Mouse (Mus musculus) ovary, postnatal 14 days (tissue): ENCODE data around the gene Fer1l5.

Source experiments
- DNase-seq: peaks from one replicate; pipeline ENCODE4 v3.0.0; 2022; ENCODE audit warnings: low spot score

The Fer1l5 gene

GRCm38 (mm10) chr1:36432999-36433398 lies 60.9 kb downstream of the Fer1l5 start:
- DNase-seq = no peak

DNA sequence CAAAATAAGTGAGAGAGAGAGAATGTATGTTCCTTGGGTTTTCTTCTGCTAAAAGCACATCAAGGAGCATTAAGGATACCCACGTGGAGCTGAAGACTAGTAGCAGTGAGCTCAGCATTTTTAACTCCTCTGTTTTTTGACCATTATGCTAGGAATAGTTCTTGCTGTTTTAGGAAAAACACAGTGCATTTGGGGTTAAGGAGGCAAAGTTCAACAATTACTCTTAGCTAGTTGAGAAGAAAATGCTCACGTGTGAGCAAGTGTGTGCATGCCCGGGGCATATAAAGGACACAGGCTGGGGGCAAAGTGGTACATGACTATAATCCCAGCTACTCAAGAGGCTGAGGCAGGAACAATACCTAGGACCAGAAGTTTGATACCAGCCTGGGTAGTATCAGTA lies 61.5 kb downstream of the Fer1l5 start:
- DNase-seq = no peak

- no peak for DNase-seq
Observed at GRCm38 (mm10) chr1:36435071-36435470, 63.0 kb downstream of the Fer1l5 start.

- no peak for DNase-seq
Observed at GRCm38 (mm10) chr1:36436515-36436914, 64.4 kb downstream of the Fer1l5 start.

GRCm38 (mm10) chr1:36437223-36437622 lies 65.1 kb downstream of the Fer1l5 start:
- DNase-seq = no peak

GRCm38 (mm10) chr1:36441101-36441500 lies 69.0 kb downstream of the Fer1l5 start:
- DNase-seq = peak; percentile 15

DNA sequence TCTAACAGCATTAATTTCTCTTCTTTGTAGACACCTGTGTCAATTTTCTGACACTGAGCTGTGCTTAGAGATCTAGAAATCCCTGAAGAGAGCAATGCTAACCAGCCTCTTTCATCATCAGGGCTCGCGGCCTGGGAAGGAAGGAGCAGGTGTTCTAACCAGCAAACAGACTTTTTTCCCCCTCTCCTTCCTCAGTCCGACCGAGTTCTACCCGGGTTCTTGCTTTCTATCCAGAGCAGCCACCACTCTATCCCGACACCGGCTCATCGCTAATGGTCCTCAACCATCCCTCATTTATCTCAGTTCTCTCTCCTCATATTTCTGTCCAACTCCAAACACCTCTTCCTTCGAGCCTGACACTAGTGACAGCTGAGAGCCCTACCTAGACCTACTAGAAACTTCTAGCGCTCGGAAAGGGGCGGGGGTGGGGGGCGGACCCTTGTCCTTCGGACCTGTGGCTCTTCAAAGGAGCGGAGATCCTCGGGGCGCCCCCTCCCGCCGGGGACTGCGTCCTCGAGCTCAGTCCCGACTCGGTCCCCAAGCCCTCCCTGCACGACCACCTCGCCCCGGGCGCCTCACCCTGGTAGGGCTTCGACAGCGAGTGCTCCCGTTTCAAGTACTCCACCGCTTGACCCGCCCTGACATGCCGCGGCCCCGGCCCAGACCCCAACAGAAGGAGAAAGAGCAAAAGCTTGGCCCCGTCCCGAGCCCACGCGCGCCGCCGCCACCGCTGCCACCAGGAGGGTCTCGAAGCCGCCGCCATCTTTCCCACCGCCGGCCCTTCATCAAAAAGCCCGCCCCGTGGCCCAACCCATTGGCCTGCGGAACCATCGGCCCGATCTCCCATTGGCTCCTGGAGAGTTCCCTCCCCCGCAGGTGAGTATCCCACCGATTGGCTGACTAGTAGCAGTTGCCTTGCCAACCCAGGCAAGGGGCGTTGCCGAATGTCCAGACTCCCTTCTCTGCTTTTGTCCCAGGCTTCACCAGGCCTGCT lies 72.7 kb downstream of the Fer1l5 start, which contains the start of gene Lman2l:
TSS of gene Lman2l (minus strand) at position 801 of the 994 bp plus-strand sequence.
- DNase-seq = peak; percentile 91

DNA sequence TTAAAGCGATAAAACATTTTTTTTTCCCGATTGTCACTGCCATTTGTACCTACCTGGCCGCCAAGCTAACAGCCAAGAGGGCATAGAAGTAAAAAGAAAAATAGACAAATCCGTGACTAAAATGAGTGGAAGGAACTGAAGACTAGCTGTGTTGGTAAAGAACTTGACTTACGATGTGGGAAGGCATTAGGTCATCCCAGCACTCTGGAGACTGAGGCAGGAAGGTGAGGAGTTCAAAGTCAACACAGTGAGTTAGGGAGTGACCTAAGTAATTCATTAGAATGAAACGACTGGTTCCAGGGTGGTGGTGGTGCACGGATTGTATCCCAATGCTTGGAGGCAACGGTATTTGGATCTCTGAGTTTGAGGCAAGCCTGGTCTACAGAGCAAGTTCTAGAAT lies 73.4 kb downstream of the Fer1l5 start:
- DNase-seq = no peak

DNA sequence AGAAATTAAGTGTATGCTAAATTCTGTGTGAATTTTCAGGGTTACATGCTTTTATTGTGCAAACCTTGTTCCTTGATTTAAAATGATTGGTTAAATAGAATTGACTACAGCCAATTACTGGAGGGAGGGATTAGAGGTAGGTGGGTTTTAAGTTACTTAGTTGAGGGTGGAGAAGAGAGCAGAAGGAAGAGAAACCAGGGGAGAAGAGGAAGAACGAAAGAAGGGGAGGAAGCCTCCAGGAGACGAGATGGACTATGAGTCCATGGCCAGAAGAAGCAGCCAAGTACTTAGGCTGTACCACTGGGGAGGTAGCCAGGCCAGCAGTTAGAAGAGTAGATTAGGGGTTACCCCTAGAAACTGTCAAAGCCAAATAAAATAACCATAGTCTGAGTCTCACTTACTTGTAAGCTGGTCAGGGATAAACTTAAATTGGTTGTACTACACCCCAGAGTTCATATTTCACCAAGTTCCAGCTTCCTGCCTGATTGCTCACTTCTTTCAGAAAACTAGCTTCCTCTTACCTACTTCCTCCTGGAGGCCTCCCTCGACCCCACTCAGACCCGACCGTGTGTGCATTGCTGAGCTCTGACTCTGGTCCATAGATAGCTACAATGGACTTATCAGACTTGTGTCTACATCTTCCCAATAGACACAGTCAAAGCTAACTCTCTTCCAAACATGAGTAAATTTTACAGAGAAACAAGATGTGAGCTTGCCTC lies 74.2 kb downstream of the Fer1l5 start:
- DNase-seq = no peak

DNA sequence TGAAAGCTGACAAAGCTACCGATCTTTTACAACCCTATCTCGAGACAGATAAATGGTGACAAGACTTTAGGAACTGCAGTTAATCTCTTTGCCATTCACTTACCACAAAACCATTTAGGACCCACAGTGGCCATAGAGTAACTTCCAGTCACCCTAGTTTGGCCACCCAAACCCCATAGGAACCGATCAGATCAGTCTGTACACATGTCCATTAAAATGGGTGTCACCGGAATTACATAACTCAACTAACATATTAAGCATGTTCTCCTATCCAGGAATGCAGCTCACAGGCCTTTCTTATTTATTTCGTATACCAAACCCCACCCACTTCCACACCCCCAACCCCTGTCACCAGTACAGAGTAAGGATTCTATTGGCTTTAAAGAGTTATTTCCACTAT lies 74.8 kb downstream of the Fer1l5 start:
- no peak for DNase-seq

DNA sequence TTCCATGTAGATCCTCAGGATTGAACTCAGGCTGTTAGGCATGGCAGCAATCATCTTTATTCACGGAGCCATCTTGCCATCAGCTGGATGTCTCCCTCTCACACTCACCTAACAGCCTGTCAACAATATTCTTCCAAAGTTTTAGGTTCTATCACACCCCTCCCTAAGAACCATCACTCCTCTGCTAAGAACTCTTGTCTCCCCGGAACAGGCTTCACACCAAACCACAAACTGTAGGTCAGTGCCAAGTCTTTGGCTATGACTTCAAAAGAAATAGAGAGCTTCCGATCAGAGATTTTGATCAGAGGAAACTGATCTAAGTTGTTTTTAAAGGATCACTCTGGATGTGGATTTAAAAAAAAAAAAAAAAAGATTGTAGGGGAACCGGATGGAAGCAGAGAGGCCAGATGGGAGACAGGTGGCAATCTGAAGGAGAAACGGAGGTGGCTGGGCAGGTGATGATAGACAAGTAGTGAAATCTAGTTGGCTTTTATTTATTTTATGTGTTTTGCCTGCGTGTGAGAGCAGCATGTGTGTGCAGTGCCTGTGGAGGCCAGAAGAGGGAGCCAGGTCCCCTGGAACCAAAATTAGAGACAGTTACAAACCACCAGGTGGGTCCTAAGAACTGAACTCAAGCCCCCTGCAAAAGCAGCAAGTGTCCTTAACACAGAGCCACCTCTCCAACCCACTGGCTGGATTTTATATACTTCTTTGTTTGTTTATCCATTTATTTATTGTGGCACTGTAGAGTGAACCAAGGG lies 82.1 kb downstream of the Fer1l5 start:
- no peak for DNase-seq

DNA sequence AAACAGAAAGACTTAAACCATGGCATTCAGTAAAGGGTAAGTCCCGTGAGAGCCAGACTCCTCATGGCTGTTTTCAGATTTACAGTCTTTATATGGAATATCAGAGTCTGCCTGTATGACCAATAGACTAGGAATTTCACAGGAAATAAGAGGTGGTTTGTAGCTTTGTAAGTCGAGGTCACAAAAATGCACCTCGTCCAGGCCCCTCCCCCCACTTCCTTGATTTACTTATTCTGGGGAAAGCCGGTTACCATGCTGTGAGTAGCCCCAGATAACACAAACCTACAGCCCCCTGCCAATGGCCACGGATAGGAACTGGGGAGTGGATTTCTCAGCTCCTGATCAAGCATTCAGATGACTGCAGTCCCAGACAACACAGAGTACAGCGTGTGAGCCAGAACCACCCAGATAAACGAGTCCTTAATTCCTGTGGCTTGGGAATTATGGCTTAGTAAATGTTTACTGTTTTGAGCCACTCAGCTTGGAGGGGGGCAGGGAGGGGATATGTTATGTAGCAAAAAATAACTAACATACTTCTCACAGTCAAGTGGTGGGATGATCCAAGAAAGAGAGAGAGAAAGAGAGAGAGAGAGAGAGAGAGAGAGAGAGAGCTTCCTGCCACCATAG lies 85.4 kb downstream of the Fer1l5 start:
- no peak for DNase-seq

DNA sequence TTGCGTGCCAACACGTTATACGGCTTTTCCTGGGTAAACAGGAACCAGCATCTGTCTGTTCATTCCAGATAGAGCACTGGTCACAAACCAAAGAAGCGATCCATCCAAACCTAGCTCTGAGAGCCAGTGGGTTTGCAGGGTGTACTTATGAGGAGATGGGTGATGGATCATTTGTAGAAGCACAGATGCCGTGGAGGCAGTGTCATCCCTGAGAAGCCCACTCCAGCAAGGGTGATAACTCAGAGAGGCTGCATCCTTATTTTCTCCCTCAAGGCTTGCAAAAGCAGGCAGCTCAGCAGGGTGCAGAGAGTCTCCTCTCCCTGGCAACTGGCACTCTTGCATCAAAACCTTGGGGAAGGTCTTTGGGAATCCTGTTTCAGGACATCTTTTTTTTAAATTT lies 86.1 kb downstream of the Fer1l5 start:
- no peak for DNase-seq

GRCm38 (mm10) chr1:36461829-36462228 lies 89.7 kb downstream of the Fer1l5 start:
- DNase-seq = no peak

DNA sequence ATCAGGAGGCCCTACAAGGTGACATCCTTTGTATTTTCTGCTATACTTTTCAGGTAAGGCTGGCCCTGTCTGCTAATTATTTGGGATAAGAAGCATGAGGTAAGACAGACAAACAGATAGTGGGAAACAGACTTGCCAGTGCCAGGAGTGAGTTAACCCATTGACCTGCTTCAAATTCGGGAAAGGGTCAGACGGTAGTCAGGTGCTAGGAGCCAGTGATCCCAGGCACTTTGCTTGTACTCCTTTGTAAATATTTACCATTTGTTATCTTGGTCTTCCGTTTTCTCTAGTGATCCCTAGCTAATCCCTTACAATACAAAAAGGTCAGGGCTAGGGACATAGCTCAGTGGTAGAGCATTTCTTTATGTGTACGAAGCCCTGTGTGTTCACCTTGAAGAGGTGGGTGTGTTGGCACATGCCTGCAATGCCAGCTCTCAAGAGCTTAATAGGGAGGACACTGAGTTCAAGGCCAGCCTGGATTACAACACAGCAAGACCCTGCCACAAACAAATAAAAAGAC lies 93.6 kb downstream of the Fer1l5 start:
- no peak for DNase-seq

DNA sequence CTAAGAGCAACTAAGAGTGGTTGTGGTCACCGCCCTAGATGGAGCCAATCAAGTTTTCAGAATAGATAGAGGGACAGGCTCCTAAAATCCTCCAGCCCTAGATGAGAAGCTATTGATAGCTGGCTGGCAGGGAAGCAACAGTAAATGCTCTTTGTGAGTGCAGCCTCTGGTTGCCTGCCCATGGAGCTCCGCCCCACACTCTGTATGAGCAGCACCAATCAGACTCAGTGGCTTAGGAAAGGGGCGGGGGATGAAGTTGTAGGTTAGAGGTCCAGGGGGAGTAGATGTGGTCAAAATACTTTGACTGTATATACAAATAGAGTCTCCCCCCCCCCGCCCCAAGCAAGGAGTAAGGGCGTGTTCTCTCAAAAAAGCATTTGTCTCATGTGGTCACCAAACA lies 95.4 kb downstream of the Fer1l5 start:
- no peak for DNase-seq

GRCm38 (mm10) chr1:36469811-36470444 lies 97.8 kb downstream of the Fer1l5 start:
- no peak for DNase-seq

DNA sequence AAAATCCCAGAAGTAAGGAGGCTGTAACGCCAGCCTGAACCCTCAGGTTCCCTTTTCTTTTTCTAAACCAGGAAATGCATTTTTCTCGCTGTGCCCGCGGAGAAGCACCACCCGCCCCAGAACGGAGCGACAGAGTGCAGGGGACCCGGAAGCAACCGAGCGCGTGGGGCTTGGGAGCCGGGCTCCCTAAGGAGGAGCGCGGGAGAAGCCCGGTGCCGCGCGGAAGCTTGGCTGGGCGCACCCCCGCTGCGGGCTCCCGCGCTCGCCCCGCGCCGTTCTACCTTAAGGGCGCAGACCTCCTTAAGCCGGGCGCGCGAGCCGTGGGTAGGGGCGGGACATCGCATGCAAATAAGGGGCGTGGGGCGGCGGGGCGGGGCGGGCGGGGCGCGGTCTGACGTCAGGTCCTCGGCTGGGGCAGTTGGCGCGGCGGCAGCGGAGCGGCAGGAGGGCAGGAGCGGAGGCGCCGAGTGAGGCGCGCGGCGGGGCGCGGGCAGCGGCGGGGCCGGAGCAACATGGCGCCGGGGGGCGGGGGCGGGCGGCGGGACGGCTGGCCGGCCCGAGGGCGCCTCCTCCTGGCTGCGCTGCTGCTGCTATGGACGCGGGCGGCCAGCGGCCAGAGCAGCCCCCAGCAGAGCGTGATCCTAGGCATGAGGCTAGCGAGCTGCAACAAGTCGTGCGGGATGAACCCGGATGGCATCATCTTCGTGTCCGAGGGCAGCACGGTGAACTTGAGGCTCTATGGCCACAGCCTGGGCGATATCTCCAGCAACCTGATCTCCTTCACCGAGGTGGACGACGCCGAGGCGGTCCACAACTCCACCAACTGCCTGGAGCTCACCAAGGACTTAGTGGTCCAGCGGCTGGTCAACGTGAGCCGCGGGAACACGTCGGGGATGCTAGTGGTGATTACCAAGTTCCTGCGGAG lies 99.4 kb downstream of the Fer1l5 start, which contains the start of gene Cnnm4:
TSS of gene Cnnm4 (plus strand) at position 440 of the 925 bp plus-strand sequence.
- DNase-seq = peak; percentile 62
